Mouse (Mus musculus) megakaryocyte, embryonic 14.5 days (primary cell): ENCODE measurements around the gene Tbr1.

Experiments used
- FLI1 ChIP-seq: IDR thresholded peaks from 2 replicates; pipeline ENCODE4 v1.6.1; 2012; ENCODE audit warnings: low read length, inconsistent platforms, mixed read lengths
- GATA1 ChIP-seq: IDR thresholded peaks from 3 replicates; pipeline ENCODE4 v1.6.1; 2012; ENCODE audit warnings: mixed read lengths, low read length, inconsistent platforms, borderline replicate concordance

GRCm38 (mm10) chr2:61803443-61804367 is 975 bp downstream of the Tbr1 start:
- TF ChIP-seq GATA1 (no peak), FLI1 (no peak)
